Mouse (Mus musculus): ENCODE measurements at regions not wholly inside any gene's neighbourhood (a gene's known extent, or its start where the extent isn't known, plus 50 kb on each side); places are given as distances from the start of the nearest gene placed in this dataset.
"Not testable (repeated sequence)": the region's sequence is repeated elsewhere in the genome, so short reads cannot be mapped to it uniquely, and the experiment has no call there.

DNA sequence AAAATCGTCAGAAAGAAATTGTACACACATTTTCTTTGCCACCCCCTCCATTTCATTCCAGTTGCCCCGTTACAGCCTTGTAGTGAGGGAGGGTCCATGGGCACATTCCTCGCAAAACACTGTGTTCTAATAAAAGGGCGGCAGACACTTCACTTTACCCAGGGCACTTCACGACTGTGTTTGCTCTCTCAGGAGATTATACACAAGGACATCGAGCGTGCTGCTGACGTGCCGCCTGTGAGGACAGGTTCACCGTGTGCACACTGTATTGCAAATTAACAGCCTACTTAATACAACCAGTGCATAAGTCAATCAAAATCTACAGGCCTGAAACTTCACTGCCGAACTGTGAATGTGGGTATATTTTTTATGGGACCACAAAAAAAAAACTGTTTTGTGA lies 274.6 kb downstream of the Pou4f1 start:
- no peak overlapping the region for H3K9ac ChIP-seq (ENCODE audit: low read length)
- H3K27ac ChIP-seq (ENCODE audit: low read depth, low read length), result no peak overlapping the region
- H3K27me3 ChIP-seq (ENCODE audit: control insufficient read depth, insufficient read depth, low read length), result no peaks in the 10 kb centered on the region
- ATAC-seq (replicated peaks; ENCODE audit: low FRiP score) (no peak), DNase-seq (ENCODE audit: low spot score) (no peak)
- 80% methylated on average over 11 of the region's 11 CpGs for WGBS
- H3K4me1 ChIP-seq (replicated peaks; ENCODE audit: control insufficient read depth, insufficient read depth, low read length), result no peaks in the 10 kb centered on the region
- H3K36me3 ChIP-seq (ENCODE audit: control insufficient read depth, insufficient read depth, low read length), result no peaks in the 10 kb centered on the region
- no peak overlapping the region for H3K4me2 ChIP-seq (ENCODE audit: low read depth, low read length, severe bottlenecking)
- no peaks in the 10 kb centered on the region for H3K9me3 ChIP-seq (ENCODE audit: control insufficient read depth, low read length)
- H3K4me3 ChIP-seq (ENCODE audit: low read depth, low read length), result no peak overlapping the region

DNA sequence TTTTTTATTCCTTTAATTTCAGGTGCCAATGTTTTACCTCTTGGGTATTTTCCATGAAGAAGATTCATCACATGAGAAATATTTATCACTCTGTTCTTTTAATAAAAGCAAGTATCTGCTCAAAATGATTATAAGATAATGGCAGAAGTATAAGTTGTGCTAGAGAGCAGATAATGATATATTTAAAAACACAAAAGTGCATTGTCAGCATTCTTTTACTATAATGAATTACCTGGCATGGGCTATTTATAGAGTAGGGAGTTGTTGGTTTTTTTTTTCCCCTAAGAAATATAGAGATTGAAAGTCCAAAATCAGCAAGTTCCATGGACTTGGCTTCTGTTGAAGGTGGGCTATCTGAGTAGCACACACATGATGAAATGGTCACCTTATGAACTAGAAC lies 292.7 kb downstream of the Pou4f1 start:
- no peaks in the 10 kb centered on the region for H3K4me1 ChIP-seq (replicated peaks; ENCODE audit: control insufficient read depth, insufficient read depth, low read length)
- ATAC-seq (replicated peaks; ENCODE audit: low FRiP score) (no peak), DNase-seq (ENCODE audit: low spot score) (no peak)
- no peaks in the 10 kb centered on the region for H3K27me3 ChIP-seq (ENCODE audit: control insufficient read depth, insufficient read depth, low read length)
- H3K4me3 ChIP-seq (ENCODE audit: low read depth, low read length), result no peak overlapping the region
- H3K36me3 ChIP-seq (ENCODE audit: control insufficient read depth, insufficient read depth, low read length), result no peaks in the 10 kb centered on the region
- H3K4me2 ChIP-seq (ENCODE audit: low read depth, low read length, severe bottlenecking), result no peak overlapping the region
- no peak overlapping the region for H3K9ac ChIP-seq (ENCODE audit: low read length)
- no peaks in the 10 kb centered on the region for H3K9me3 ChIP-seq (ENCODE audit: control insufficient read depth, low read length)
- no peak overlapping the region for H3K27ac ChIP-seq (ENCODE audit: low read depth, low read length)

DNA sequence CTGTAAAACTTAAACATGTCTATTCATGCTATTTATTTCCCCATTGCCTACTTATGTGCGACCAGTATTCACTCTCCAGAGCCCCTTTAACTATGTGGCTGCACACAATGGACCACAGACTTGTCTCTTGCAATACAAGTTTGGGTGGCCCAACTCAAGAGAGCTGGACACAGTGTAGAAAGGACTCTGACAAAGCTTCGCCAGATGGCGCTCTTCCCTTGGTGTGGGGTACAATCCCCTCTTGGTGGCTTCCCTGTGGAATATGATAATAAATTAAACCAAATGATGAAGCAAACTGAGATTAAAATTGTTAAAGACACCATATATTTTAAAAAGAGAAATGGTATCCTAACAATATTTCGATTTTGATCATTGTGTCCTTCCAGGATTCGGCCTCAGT lies 302.6 kb upstream of the Ednrb start:
- no peak for ATAC-seq (replicated peaks; ENCODE audit: low FRiP score)
- no peak overlapping the region for H3K27ac ChIP-seq (ENCODE audit: low read depth, low read length)
- 0 out of 2 replicates have a peak, but pooled peaks cover 3% of the 10 kb centered on the region for H3K4me1 ChIP-seq (replicated peaks; ENCODE audit: control insufficient read depth, insufficient read depth, low read length)
- no peak overlapping the region for H3K4me3 ChIP-seq (ENCODE audit: low read depth, low read length)
- whole genome bisulfite sequencing, result 49% methylated on average over 5 of the region's 5 CpGs
- no peak overlapping the region for H3K4me2 ChIP-seq (ENCODE audit: low read depth, low read length, severe bottlenecking)
- DNase-seq (ENCODE audit: low spot score), result peak; percentile 58
- no peaks in the 10 kb centered on the region for H3K36me3 ChIP-seq (ENCODE audit: control insufficient read depth, insufficient read depth, low read length)
- no peaks in the 10 kb centered on the region for H3K9me3 ChIP-seq (ENCODE audit: control insufficient read depth, low read length)
- H3K9ac ChIP-seq (ENCODE audit: low read length), result no peak overlapping the region
- H3K27me3 ChIP-seq (ENCODE audit: control insufficient read depth, insufficient read depth, low read length), result no peaks in the 10 kb centered on the region

DNA sequence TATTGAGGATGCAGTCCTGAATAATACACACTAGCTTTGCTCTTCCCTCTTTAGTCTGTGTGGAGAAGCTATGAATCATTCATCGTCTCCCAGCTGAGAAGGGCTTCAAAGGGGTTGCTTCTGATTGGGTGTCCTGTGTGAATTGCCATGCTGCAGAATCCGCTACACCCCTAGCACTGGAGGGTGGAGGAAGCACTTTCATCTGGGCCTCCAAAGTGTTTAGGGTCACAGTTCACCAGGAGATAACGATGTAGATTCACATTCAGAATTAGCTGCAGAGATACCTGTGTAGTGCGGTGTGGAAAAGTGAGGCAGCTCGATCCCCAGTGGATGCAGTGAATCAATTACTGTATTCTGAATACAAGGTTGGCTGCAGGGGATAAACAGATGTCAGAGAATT lies 301.2 kb upstream of the Ednrb start:
- no peak for DNase-seq (ENCODE audit: low spot score)

DNA sequence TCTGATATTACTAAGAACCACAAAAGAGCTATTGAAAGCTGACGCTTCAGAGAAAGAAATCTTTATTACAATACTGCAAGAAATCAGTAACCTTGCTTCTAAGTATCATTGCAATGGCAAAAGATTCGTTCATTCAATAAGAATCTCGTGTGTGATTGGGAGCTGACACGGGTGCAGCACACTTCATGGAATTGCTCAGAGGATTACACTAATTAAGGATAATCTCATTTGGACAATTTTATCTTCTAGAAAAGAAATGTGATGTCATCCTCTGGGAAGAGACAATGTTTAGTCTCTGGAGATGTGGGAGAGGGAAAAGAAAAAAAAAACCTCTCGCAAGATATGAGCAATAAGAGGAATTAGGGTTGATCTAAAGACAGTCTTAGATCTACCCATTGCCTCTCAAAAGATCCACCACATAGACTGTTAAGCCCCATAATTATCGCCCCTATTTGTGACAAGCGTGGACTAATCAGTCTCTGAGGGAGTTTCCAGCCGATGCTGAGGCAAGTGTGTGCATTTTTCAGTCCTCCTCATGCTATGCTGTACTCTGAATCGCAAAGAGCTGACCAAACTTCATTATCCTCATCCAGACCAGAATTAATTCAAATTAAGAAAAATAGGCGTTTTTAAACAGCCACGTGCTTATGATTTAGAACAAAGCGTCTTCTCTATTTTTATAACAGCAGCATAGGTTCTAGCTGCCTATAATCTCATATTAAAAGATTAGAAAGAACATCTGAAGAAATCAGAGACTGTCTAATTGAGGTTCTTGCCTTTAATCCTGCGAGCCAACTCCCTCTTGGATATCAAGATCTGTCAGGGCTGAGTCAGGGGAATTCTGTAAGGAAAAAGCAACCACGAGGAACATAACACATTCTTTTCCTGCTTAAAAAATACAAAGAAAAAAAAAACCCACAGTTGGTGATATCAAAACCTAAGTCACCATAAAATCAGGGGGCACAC lies 271.1 kb upstream of the Ednrb start:
- 44% methylated on average over 14 of the region's 14 CpGs for whole genome bisulfite sequencing
- no peak overlapping the region for H3K4me2 ChIP-seq (ENCODE audit: low read depth, low read length, severe bottlenecking)
- no peaks in the 10 kb centered on the region for H3K27me3 ChIP-seq (ENCODE audit: control insufficient read depth, insufficient read depth, low read length)
- H3K36me3 ChIP-seq (ENCODE audit: control insufficient read depth, insufficient read depth, low read length), result no peaks in the 10 kb centered on the region
- ATAC-seq (replicated peaks; ENCODE audit: low FRiP score), result no peak
- no peak overlapping the region for H3K27ac ChIP-seq (ENCODE audit: low read depth, low read length)
- H3K4me3 ChIP-seq (ENCODE audit: low read depth, low read length), result no peak overlapping the region
- no peaks in the 10 kb centered on the region for H3K9me3 ChIP-seq (ENCODE audit: control insufficient read depth, low read length)
- H3K4me1 ChIP-seq (replicated peaks; ENCODE audit: control insufficient read depth, insufficient read depth, low read length), result no peaks in the 10 kb centered on the region
- H3K9ac ChIP-seq (ENCODE audit: low read length), result no peak overlapping the region
- DNase-seq (ENCODE audit: low spot score), result no peak

More for the DNA sequence above, 301.2 kb upstream of the Ednrb start:
- 41% methylated on average over 5 of the region's 5 CpGs for whole genome bisulfite sequencing
- no peaks in the 10 kb centered on the region for H3K36me3 ChIP-seq (ENCODE audit: control insufficient read depth, insufficient read depth, low read length)
- H3K4me1 ChIP-seq (replicated peaks; ENCODE audit: control insufficient read depth, insufficient read depth, low read length), result 0 out of 2 replicates have a peak, but pooled peaks cover 3% of the 10 kb centered on the region
- no peak overlapping the region for H3K4me2 ChIP-seq (ENCODE audit: low read depth, low read length, severe bottlenecking)
- ATAC-seq (replicated peaks; ENCODE audit: low FRiP score), result peak; percentile 70
- H3K9ac ChIP-seq (ENCODE audit: low read length), result no peak overlapping the region
- H3K9me3 ChIP-seq (ENCODE audit: control insufficient read depth, low read length), result no peaks in the 10 kb centered on the region
- no peak overlapping the region for H3K27ac ChIP-seq (ENCODE audit: low read depth, low read length)
- H3K27me3 ChIP-seq (ENCODE audit: control insufficient read depth, insufficient read depth, low read length), result no peaks in the 10 kb centered on the region
- no peak overlapping the region for H3K4me3 ChIP-seq (ENCODE audit: low read depth, low read length)

DNA sequence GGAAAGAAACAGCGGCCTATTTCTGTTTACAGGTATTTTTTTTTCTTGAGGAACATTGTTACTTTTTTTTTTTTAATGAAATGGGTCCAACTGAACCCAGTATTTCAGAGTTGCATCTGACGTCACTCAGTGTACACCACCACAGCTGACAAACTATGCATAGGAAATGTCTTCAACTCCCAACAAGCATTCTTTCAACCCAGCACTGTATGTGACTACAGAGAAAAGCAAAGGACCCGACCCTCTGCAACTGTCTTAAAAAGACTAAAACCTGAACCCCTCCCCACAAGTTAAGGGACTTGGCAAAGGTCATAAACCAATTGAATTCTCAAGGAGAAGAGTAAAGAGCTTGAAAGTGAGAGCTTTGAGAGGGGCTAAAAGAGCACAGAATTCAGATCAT lies 270.0 kb upstream of the Ednrb start:
- Histone ChIP-seq H3K4me3 (ENCODE audit: low read depth, low read length) (no peak overlapping the region), H3K27me3 (ENCODE audit: control insufficient read depth, insufficient read depth, low read length) (no peaks in the 10 kb centered on the region), H3K9ac (ENCODE audit: low read length) (no peak overlapping the region), H3K36me3 (ENCODE audit: control insufficient read depth, insufficient read depth, low read length) (no peaks in the 10 kb centered on the region), H3K9me3 (ENCODE audit: control insufficient read depth, low read length) (no peaks in the 10 kb centered on the region), H3K27ac (ENCODE audit: low read depth, low read length) (no peak overlapping the region), H3K4me1 (replicated peaks; ENCODE audit: control insufficient read depth, insufficient read depth, low read length) (no peaks in the 10 kb centered on the region), H3K4me2 (ENCODE audit: low read depth, low read length, severe bottlenecking) (no peak overlapping the region)
- 66% methylated on average over 3 of the region's 3 CpGs for WGBS
- DNase-seq (ENCODE audit: low spot score) (no peak), ATAC-seq (replicated peaks; ENCODE audit: low FRiP score) (0 out of 2 replicates have a peak, but pooled peaks have one; percentile 30)

DNA sequence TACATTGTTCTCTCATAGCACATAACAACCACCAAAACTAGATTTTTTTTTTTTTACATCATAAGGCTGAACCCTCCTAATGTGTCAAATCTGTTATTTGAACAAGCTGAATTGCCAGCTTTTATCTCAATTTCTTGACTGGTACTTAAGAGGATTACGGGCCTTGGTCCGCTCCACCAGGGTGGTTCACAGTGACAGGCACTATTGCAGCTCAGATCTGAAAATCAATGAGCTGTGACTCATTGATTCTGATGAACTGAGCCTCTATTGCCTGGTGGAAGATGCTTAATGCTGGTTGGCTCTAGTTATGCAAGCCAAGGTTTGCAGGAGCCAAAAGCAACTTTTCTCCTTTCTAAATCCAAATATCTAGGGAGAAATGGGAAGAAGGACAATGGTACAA lies 269.2 kb upstream of the Ednrb start:
- 33% methylated on average over 2 of the region's 2 CpGs for WGBS
- H3K27me3 ChIP-seq (ENCODE audit: control insufficient read depth, insufficient read depth, low read length), result no peaks in the 10 kb centered on the region
- no peak overlapping the region for H3K4me3 ChIP-seq (ENCODE audit: low read depth, low read length)
- ATAC-seq (replicated peaks; ENCODE audit: low FRiP score) (0 out of 2 replicates have a peak, but pooled peaks have one; percentile 15), DNase-seq (ENCODE audit: low spot score) (no peak)
- H3K9me3 ChIP-seq (ENCODE audit: control insufficient read depth, low read length), result no peaks in the 10 kb centered on the region
- no peaks in the 10 kb centered on the region for H3K4me1 ChIP-seq (replicated peaks; ENCODE audit: control insufficient read depth, insufficient read depth, low read length)
- no peak overlapping the region for H3K4me2 ChIP-seq (ENCODE audit: low read depth, low read length, severe bottlenecking)
- H3K27ac ChIP-seq (ENCODE audit: low read depth, low read length), result no peak overlapping the region
- no peaks in the 10 kb centered on the region for H3K36me3 ChIP-seq (ENCODE audit: control insufficient read depth, insufficient read depth, low read length)
- no peak overlapping the region for H3K9ac ChIP-seq (ENCODE audit: low read length)

DNA sequence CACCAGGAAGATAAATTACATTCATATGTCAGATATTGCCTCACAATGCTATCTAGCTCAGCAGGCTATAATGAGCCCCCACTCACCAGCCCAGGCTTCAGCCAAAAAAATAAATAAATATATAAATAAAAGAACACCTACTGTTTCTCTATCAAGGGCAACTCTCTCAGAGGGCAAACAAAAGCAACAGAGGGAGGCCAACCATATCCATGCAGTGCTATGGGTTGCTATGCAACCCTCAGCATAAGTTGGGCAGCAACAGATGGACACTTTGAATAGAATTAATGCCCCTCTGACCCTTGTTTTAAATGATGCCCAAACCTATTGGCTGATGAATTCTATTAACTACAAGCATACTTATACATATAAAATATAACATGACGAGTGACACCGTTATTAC lies 242.2 kb upstream of the Ednrb start:
- Histone ChIP-seq H3K27me3 (ENCODE audit: control insufficient read depth, insufficient read depth, low read length) (no peaks in the 10 kb centered on the region), H3K4me2 (ENCODE audit: low read depth, low read length, severe bottlenecking) (no peak overlapping the region), H3K36me3 (ENCODE audit: control insufficient read depth, insufficient read depth, low read length) (no peaks in the 10 kb centered on the region), H3K4me1 (replicated peaks; ENCODE audit: control insufficient read depth, insufficient read depth, low read length) (0 out of 2 replicates have a peak, but pooled peaks cover 2% of the 10 kb centered on the region), H3K9me3 (ENCODE audit: control insufficient read depth, low read length) (no peaks in the 10 kb centered on the region), H3K27ac (ENCODE audit: low read depth, low read length) (no peak overlapping the region), H3K9ac (ENCODE audit: low read length) (no peak overlapping the region), H3K4me3 (ENCODE audit: low read depth, low read length) (no peak overlapping the region)
- ATAC-seq (replicated peaks; ENCODE audit: low FRiP score) (peak; percentile 87), DNase-seq (ENCODE audit: low spot score) (no peak)
- WGBS, result 79% methylated on average over 2 of the region's 2 CpGs

DNA sequence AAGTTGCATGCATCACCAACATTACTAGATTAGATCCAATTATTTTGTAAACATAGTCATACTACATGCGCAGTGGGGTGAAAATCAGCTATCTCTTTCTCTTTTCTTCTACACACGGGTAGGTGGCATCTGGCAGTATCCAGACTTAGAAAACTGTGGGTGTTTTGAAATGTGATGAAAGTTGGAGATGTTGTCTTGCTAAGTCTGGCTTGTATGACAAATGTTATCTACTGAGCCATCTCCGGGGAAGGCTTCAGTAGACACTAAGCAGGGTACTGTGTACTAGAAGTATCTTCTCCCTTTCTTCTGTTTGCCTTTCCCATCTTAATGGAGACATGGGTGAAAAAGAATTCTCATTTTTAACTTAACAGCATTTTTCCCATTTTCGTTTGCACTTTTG lies 220.0 kb upstream of the Ednrb start:
- H3K36me3 ChIP-seq (ENCODE audit: control insufficient read depth, insufficient read depth, low read length); H3K4me2 ChIP-seq (ENCODE audit: low read depth, low read length, severe bottlenecking); H3K4me1 ChIP-seq (replicated peaks; ENCODE audit: control insufficient read depth, insufficient read depth, low read length); H3K9ac ChIP-seq (ENCODE audit: low read length); H3K27ac ChIP-seq (ENCODE audit: low read depth, low read length); ATAC-seq (replicated peaks; ENCODE audit: low FRiP score); H3K9me3 ChIP-seq (ENCODE audit: control insufficient read depth, low read length); H3K4me3 ChIP-seq (ENCODE audit: low read depth, low read length); DNase-seq (ENCODE audit: low spot score); H3K27me3 ChIP-seq (ENCODE audit: control insufficient read depth, insufficient read depth, low read length): not testable (repeated sequence)
- WGBS, result 80% methylated on average over 1 of the region's 4 CpGs

All from forebrain, embryonic 11.5 days (tissue).